Mouse (Mus musculus) G1E (cell line): ENCODE results near the gene Atoh8. TPM values are rescaled to one million over a fixed set of nuclear protein-coding genes. Genes with fewer than 3 reads are reported as not detected.

Source experiments
- ATAC-seq: 2 replicates; pipeline ENCODE4 v1.8.0; 2016; ENCODE audit warnings: mild to moderate bottlenecking; ENCODE audit not compliant: insufficient number of reproducible peaks, poor library complexity, low FRiP score, severe bottlenecking; ENCODE audit errors: extremely low read depth
- DNase-seq: peaks from one replicate; pipeline ENCODE4 v3.0.0; 2012; ENCODE audit warnings: low spot score
- H3K27me3 ChIP-seq: 2 replicates; pipeline ENCODE4 v1.6.1; 2012; ENCODE audit warnings: mild to moderate bottlenecking, low read length, inconsistent platforms; ENCODE audit not compliant: insufficient read depth
- H3K36me3 ChIP-seq: replicated peaks from 2 replicates; pipeline ENCODE3; 2012; ENCODE audit warnings: mild to moderate bottlenecking, inconsistent platforms
- H3K4me1 ChIP-seq: 2 replicates; pipeline ENCODE4 v1.6.1; 2012; ENCODE audit warnings: low read depth, low read length, inconsistent platforms, mixed read lengths; ENCODE audit not compliant: insufficient read depth
- H3K4me3 ChIP-seq: 2 replicates; pipeline ENCODE4 v1.5.1; 2012; ENCODE audit warnings: low read depth, mild to moderate bottlenecking, inconsistent platforms, low read length, moderate library complexity, mixed read lengths
- H3K9me3 ChIP-seq: replicated peaks from 2 replicates; pipeline ENCODE4 v1.6.1; 2012; ENCODE audit warnings: inconsistent platforms
- CTCF ChIP-seq: IDR thresholded peaks from 2 replicates; pipeline ENCODE4 v1.5.1; 2012; ENCODE audit warnings: low read depth, low read length, inconsistent platforms, mixed read lengths
- GATA1 ChIP-seq: IDR thresholded peaks from 2 replicates; pipeline ENCODE4 v1.6.1; 2012; ENCODE audit warnings: borderline replicate concordance, low read length, inconsistent platforms, mixed read lengths
- GATA2 ChIP-seq: IDR thresholded peaks from 2 replicates; pipeline ENCODE4 v1.6.1; 2012; ENCODE audit warnings: low read depth, low read length, inconsistent platforms, borderline replicate concordance
- POLR2AphosphoS5 ChIP-seq: IDR thresholded peaks from 2 replicates; pipeline ENCODE4 v1.6.1; 2012; ENCODE audit warnings: low read depth, low read length, inconsistent platforms; ENCODE audit not compliant: insufficient replicate concordance
- TAL1 ChIP-seq: conservative IDR thresholded peaks from 2 replicates; pipeline ENCODE4 v1.6.1; 2012; ENCODE audit warnings: low read depth, low read length, inconsistent platforms, mixed read lengths
- polyA plus RNA-seq: library from polyadenylated mRNA; stranded (reverse); fragments of >175 nt; gene quantifications from 2 replicates; pipeline ENCODE4 v1.2.3, GENCODE M21; 2012
- total RNA-seq, 2 experiments: library from RNA; stranded (forward) in 1 of 2; stranded (reverse) in 1 of 2; fragments of 200-1000 nt in 1 of 2; fragments of >200 nt in 1 of 2; fragmentation: Nextera tagmentation in 1 of 2; gene quantifications; 2 replicates each; pipeline ENCODE4 v1.2.3; 2014 to 2017

Gene Atoh8
- total and polyA plus RNA-seq, 3 experiments: 0.03 TPM; not detected in 2

DNA sequence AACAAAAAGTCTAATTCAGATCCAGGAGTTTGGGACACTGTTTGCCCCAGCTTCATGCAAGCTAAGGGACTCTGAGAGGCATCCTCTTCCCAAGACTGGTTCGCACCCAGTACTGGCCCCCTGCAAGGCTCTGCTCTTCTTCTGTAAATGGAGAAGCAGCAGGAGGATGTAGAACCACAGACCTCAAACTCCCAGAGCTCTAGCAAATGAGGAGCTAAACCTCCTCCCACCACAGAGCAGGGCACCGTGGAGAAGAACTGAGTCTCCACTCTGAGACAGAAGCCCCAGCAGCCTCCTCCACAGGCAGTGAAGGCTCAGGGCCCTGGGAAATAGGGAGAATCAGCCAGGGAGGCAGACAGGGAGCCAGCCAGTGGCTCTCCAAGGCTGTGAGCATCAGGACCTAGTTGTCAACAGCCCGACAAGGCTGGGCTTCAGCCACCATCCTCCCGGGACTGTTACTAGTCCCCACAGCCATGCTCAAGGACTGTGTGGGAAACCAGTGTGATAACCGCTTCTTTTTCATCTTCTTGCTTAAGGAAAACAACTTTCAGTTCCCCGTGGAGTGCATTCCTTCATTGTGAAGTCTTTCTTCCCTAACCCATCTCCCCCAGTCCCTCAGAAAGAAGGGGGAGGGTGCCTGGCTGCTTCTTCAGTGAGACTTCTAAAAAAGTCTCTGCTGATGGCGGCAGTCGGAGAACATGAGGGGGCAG, 5.9 kb upstream of the Atoh8 start:
- H3K4me3 ChIP-seq: no peak overlapping the region
- no peak for TF ChIP-seq GATA2
- no peak for TF ChIP-seq TAL1
- no peak for TF ChIP-seq GATA1
- no peak for TF ChIP-seq POLR2AphosphoS5
- TF ChIP-seq CTCF: no peak
- no peaks in the 10 kb centered on the region for H3K9me3 ChIP-seq
- no peaks in the 10 kb centered on the region for H3K36me3 ChIP-seq
- ATAC-seq: no peak
- no peaks in the 10 kb centered on the region for H3K4me1 ChIP-seq
- peaks cover 66% of the 10 kb centered on the region for H3K27me3 ChIP-seq
- no peak for DNase-seq

DNA sequence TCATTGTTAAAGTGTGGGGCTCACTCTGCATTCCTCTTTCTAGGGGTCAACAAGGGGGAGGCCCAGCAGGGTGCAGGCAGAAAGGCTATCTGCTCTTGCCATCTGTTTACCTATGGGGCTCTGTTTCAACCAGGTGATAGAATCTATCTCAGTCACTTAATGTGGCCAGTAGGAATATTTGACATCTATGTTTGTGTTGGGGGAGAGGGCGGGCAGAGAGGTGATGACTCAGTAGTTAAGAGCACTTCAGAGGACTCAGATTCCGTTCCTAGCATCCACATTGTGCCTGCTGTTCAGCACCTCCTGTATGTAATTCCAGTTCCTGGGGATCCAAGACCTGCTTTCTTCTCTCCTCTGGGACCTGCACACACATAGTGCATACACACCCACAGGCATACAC, 4.7 kb upstream of the Atoh8 start:
- H3K4me1 ChIP-seq: no peaks in the 10 kb centered on the region; the same call in 1 of the 2 replicates
- H3K36me3 ChIP-seq: no peaks in the 10 kb centered on the region
- DNase-seq (no peak), ATAC-seq (no peak)
- peaks cover 68% of the 10 kb centered on the region for H3K27me3 ChIP-seq
- no peak overlapping the region for H3K4me3 ChIP-seq
- TF ChIP-seq CTCF (no peak), TAL1 (no peak), GATA2 (no peak), GATA1 (no peak), POLR2AphosphoS5 (no peak)
- H3K9me3 ChIP-seq: peaks cover 2% of the 10 kb centered on the region; the same call in 1 of the 2 replicates

DNA sequence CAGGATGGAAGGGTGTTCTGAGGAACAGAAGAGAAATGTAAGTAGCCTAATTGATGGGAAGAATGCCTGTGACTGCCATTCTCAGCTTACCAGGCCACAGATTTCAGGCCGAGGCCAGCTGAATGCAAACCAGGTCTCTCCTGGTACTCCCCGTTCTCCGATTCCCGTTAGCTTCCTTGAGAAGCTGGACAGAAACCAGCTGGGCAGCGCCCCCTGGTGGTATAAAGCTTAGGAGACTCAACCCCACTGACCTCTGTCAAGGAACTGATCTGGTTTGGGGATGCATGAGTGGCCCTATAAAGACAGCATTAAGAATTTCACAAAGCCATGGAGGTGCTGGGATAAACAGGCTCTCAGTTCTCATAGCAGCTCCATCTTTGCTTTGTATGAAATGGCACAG, 1.7 kb upstream of the Atoh8 start:
- peaks cover 9% of the 10 kb centered on the region for H3K9me3 ChIP-seq
- H3K27me3 ChIP-seq: peaks cover 82% of the 10 kb centered on the region
- no peaks in the 10 kb centered on the region; the same call in 1 of the 2 replicates for H3K4me1 ChIP-seq
- no peak overlapping the region for H3K4me3 ChIP-seq
- peak; percentile 62 for DNase-seq
- ATAC-seq: no peak
- H3K36me3 ChIP-seq: no peaks in the 10 kb centered on the region
- no peak for TF ChIP-seq TAL1
- TF ChIP-seq CTCF: peak; percentile 66

DNA sequence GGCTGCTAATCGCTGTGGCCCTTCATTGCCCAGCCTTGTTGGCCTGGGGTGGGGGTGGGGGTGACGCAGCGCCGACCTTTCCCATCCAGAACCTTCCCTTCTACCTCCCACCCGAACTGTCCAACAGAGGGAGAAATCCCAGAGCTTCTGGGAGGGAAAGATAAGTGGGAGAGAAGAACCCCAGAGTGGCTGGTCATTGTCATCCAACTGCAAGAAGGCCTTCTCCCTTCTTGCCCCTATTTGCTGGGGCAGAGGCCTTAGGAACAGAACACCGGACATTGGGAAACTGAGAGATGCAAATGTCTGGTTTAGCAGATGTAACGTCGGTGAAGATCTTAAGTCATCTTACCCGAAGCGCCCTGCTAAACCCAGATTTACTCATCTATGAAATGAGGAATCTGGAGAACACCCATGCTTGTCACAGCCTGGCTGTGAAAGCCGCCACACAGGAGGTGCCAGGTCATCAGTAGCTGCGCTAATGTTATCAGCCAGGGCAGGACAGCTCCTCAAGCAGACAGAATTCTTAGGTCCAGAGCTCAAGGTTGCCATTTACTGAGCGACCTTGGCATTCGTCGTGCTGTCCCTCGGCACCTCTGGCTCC, 530 bp upstream of the Atoh8 start:
- no peaks in the 10 kb centered on the region for H3K36me3 ChIP-seq
- H3K4me3 ChIP-seq: no peak overlapping the region
- H3K9me3 ChIP-seq: peaks cover 9% of the 10 kb centered on the region
- no peak for TF ChIP-seq POLR2AphosphoS5
- no peak for TF ChIP-seq CTCF
- TF ChIP-seq GATA2: no peak
- TF ChIP-seq TAL1: no peak
- TF ChIP-seq GATA1: no peak
- peaks cover 84% of the 10 kb centered on the region for H3K27me3 ChIP-seq
- no peaks in the 10 kb centered on the region; the same call in 1 of the 2 replicates for H3K4me1 ChIP-seq
- ATAC-seq (no peak), DNase-seq (no peak)

DNA sequence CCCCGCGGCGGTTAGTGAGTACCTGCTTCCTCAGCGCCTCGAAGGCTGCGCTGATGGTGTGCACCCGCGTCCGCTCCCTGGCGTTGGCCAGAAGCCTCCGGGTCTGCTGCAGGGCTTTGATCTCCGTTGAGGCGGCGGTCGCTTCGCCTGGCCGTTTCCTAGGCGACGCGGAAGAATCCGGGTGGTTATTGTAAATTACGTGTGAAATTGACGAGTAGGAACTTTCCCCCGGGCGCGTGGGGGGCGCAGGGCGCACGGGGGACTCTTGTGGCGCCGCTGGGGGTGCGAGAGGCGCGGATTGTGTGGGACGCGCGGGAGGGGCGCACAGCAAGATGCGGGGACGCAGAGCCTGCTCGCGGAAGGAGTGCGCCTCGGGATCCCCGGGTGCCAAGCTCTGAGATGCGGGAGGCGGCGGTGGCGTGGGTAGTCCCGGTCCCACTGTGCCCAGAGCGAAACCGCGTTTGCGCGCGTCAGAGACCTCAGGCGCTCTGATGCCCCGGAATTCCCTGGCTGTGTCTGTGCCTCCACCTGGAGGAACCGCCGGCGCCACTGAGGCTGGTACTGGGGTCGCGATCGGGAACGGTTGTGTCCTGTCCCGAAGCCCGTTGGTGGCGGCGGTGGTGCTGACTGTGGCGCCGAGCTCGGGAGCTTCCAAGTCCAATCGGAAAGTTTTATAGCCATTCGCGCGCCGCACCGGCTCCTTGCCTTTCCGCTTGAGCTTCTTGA, 842 bp downstream of the Atoh8 start:
- Histone ChIP-seq H3K4me1 (no peaks in the 10 kb centered on the region; the same call in 1 of the 2 replicates), H3K4me3 (no peak overlapping the region; the same call in 1 of the 2 replicates), H3K36me3 (no peaks in the 10 kb centered on the region), H3K27me3 (peaks cover 84% of the 10 kb centered on the region), H3K9me3 (peaks cover 9% of the 10 kb centered on the region)
- no peak for TF ChIP-seq GATA2
- no peak for TF ChIP-seq TAL1
- no peak for TF ChIP-seq GATA1
- no peak for TF ChIP-seq CTCF
- no peak for TF ChIP-seq POLR2AphosphoS5
- no peak for DNase-seq
- no peak for ATAC-seq

DNA sequence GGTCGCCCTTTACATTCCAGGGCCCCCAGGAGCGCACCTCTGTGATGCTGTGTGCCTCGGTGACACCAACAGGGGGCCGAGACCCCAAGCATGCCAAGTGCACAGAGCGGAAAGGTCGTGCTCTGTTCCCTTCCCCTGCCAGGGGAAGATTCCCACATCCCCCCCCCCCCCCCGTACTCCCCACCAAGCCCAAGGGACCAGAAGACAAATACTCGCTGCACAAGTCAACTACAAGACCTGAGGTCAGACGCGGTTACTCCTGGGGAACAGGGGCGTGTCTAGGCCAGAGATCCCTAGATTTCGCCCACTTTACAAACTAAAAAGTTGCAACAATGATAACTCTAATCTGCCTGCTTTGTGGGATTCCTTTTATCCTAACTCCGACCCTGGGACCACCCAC, 1.4 kb downstream of the Atoh8 start:
- Histone ChIP-seq H3K9me3 (peaks cover 9% of the 10 kb centered on the region), H3K27me3 (peaks cover 84% of the 10 kb centered on the region), H3K4me3 (no peak overlapping the region), H3K4me1 (no peaks in the 10 kb centered on the region; the same call in 1 of the 2 replicates), H3K36me3 (no peaks in the 10 kb centered on the region)
- DNase-seq: no peak
- ATAC-seq: no peak
- TF ChIP-seq TAL1 (no peak), GATA2 (no peak), POLR2AphosphoS5 (no peak), CTCF (no peak), GATA1 (no peak)
